ENCODE assay signal across 8 mouse cellular contexts in the genomic region with DNA sequence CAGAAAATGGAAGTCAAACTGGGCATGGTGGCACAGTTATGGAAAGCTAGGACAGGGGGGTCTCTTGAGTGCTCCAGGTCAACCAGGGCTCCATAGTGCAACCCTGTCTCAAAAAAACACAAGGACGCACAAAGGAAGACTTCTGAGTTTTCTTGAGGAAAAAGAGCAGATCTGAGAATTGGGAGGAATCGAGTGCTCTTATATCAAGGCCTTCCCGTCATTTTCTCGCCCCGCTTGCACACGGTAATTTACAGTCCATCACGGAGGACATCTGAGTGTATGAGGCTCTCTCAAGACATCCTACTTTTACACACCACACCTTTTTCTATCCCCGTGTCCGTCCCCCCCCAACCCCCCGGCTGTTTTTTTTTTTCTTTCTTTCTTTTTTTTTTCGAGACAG. TPM values are rescaled to one million over a fixed set of nuclear protein-coding genes. Genes with fewer than 3 reads are reported as not detected.
DNase-seq lines count a peak whose midpoint lies in the region; ATAC-seq and TF ChIP-seq lines count a peak whose summit lies in the region.

No protein-coding gene starts in this region.

- H3K36me3 ChIP-seq in heart, postnatal 0 days (replicated peaks; ENCODE audit: control insufficient read depth, insufficient read depth, low read length): peaks cover 14% of the 10 kb centered on the region; the same call in 1 of the 2 replicates
- peaks cover 0 to 33% of the 10 kb centered on the region in 2 experiments; a peak in 3 of 4 replicates for H3K36me3 ChIP-seq in MEL (ENCODE audit: control insufficient read depth in 1 of 2, insufficient read depth in 2 of 2, low read length in 2 of 2)
- peaks cover 3% of the 10 kb centered on the region; the same call in 1 of the 2 replicates for H3K36me3 ChIP-seq in forebrain, postnatal 0 days (ENCODE audit: insufficient read depth)
- H3K36me3 ChIP-seq in midbrain, embryonic 13.5 days: 0 out of 2 replicates have a peak, but pooled peaks cover 3% of the 10 kb centered on the region

- no peaks in the 10 kb centered on the region for H3K9me3 ChIP-seq in heart, postnatal 0 days (replicated peaks; ENCODE audit: control insufficient read depth, low read length)
- H3K9me3 ChIP-seq in MEL (replicated peaks; ENCODE audit: insufficient read depth, low read length): no peaks in the 10 kb centered on the region
- no peaks in the 10 kb centered on the region for H3K9me3 ChIP-seq in forebrain, postnatal 0 days (ENCODE audit: low read length)
- no peaks in the 10 kb centered on the region for H3K9me3 ChIP-seq in midbrain, embryonic 13.5 days

- peak overlapping the region; percentile 79 for H3K4me2 ChIP-seq in heart, postnatal 0 days (ENCODE audit: low read depth, low read length)
- peak overlapping the region; percentile 66 for H3K4me2 ChIP-seq in forebrain, postnatal 0 days (ENCODE audit: low read depth)
- peak overlapping the region; percentile 81 for H3K4me2 ChIP-seq in midbrain, embryonic 13.5 days (replicated peaks)

- TF ChIP-seq POLR2A in MEL (IDR thresholded peaks at IDR 0.05; ENCODE audit: control insufficient read depth in 1 of 2, insufficient read depth in 1 of 2, low read depth in 1 of 2, low read length in 2 of 2, poor library complexity in 1 of 2): no peak

- peaks cover 6% of the 10 kb centered on the region for H3K4me1 ChIP-seq in heart, postnatal 0 days (ENCODE audit: control insufficient read depth, insufficient read depth)
- H3K4me1 ChIP-seq in MEL (ENCODE audit: control insufficient read depth in 1 of 2, insufficient read depth in 2 of 2, low read length in 2 of 2): peaks cover 7 to 17% of the 10 kb centered on the region in 2 experiments
- no peaks in the 10 kb centered on the region for H3K4me1 ChIP-seq in forebrain, postnatal 0 days (ENCODE audit: insufficient read depth)
- H3K4me1 ChIP-seq in midbrain, embryonic 13.5 days (replicated peaks): peaks cover 11% of the 10 kb centered on the region

- no peak for TF ChIP-seq CTCF in heart, postnatal 0 days (IDR thresholded peaks at IDR 0.05; ENCODE audit: low read depth)
- TF ChIP-seq CTCF in MEL (IDR thresholded peaks at IDR 0.05 in 2 of 3, conservative IDR thresholded peaks at IDR 0.05 in 1 of 3; ENCODE audit: control insufficient read depth in 1 of 3, insufficient read depth in 1 of 3, low read depth in 2 of 3, low read length in 3 of 3, poor library complexity in 1 of 3, severe bottlenecking in 1 of 3): no peak
- no peak for TF ChIP-seq CTCF in forebrain, postnatal 0 days (IDR thresholded peaks at IDR 0.05; ENCODE audit: low read depth)

- peaks cover 24% of the 10 kb centered on the region for H3K79me2 ChIP-seq in MEL (ENCODE audit: control insufficient read depth, insufficient read depth, low read length, poor library complexity)

- no peak for TF ChIP-seq EP300 in heart, postnatal 0 days (IDR thresholded peaks at IDR 0.05; ENCODE audit: low read depth)
- TF ChIP-seq EP300 in MEL (IDR thresholded peaks at IDR 0.05; ENCODE audit: low read depth in 1 of 2, low read length in 2 of 2): no peak

- peak overlapping the region; percentile 94 for H3K9ac ChIP-seq in heart, postnatal 0 days (replicated peaks; ENCODE audit: low read depth, low read length)
- peak overlapping the region; percentile 83 for H3K9ac ChIP-seq in MEL (ENCODE audit: control insufficient read depth, low read depth, low read length, poor library complexity, severe bottlenecking)
- H3K9ac ChIP-seq in forebrain, postnatal 0 days: peak overlapping the region; percentile 94
- H3K9ac ChIP-seq in midbrain, embryonic 13.5 days (replicated peaks): no peak overlapping the region

- WGBS in heart, postnatal 0 days: 58% methylated on average over 11 of the region's 11 CpGs
- 65% methylated on average over 11 of the region's 11 CpGs for WGBS in forebrain, postnatal 0 days
- WGBS in midbrain, embryonic 13.5 days: 71% methylated on average over 11 of the region's 11 CpGs

- no peak overlapping the region; the same call in 1 of the 2 replicates for H3K27ac ChIP-seq in heart, postnatal 0 days (ENCODE audit: low read depth)
- peak overlapping the region; percentile 59 for H3K27ac ChIP-seq in MEL (ENCODE audit: control insufficient read depth, low read depth, low read length)
- no peak overlapping the region for H3K27ac ChIP-seq in forebrain, postnatal 0 days (ENCODE audit: low read depth, low read length)
- peak overlapping the region; percentile 91 for H3K27ac ChIP-seq in midbrain, embryonic 13.5 days

- no peak for TF ChIP-seq RAD21 in MEL (IDR thresholded peaks at IDR 0.05; ENCODE audit: low read depth, low read length)

- ATAC-seq in heart, postnatal 0 days (ENCODE audit: insufficient read depth, low read depth): no peak
- ATAC-seq in forebrain, postnatal 0 days: no peak
- no peak for ATAC-seq in midbrain, embryonic 13.5 days

- DNase-seq in heart, postnatal 0 days (ENCODE audit: low spot score): no peak
- DNase-seq in heart, adult 11 months: no peak
- peak; percentile 64 for DNase-seq in MEL (ENCODE audit: low read depth, low spot score)
- DNase-seq in forebrain, postnatal 0 days: no peak
- no peak for DNase-seq in right cerebral cortex, postnatal 25 days
- no peak for DNase-seq in layer of hippocampus, postnatal 36 days
- DNase-seq in spleen, postnatal 4 days (ENCODE audit: low spot score in 2 of 2): no peak

- no peaks in the 10 kb centered on the region for H3K27me3 ChIP-seq in heart, postnatal 0 days (ENCODE audit: control insufficient read depth, insufficient read depth, low read length)
- peaks cover 0 to 2% of the 10 kb centered on the region in 2 experiments; a peak in 2 of 4 replicates for H3K27me3 ChIP-seq in MEL (ENCODE audit: control insufficient read depth in 1 of 2, insufficient read depth in 2 of 2, low read length in 2 of 2)
- H3K27me3 ChIP-seq in forebrain, postnatal 0 days (ENCODE audit: insufficient read depth, low read length): no peaks in the 10 kb centered on the region
- no peaks in the 10 kb centered on the region for H3K27me3 ChIP-seq in midbrain, embryonic 13.5 days

- peak overlapping the region; percentile 64 for H3K4me3 ChIP-seq in heart, postnatal 0 days (ENCODE audit: low read depth, low read length)
- H3K4me3 ChIP-seq in MEL (ENCODE audit: control insufficient read depth in 1 of 2, insufficient read depth in 1 of 2, low read depth in 2 of 2, low read length in 2 of 2): peak overlapping the region; percentile 57 to 61
- peak overlapping the region; percentile 80 for H3K4me3 ChIP-seq in forebrain, postnatal 0 days (ENCODE audit: low read depth, low read length)
- H3K4me3 ChIP-seq in midbrain, embryonic 13.5 days (replicated peaks): peak overlapping the region; percentile 74

TF ChIP-seq in MEL, 35 proteins besides CTCF, POLR2A, EP300 and RAD21 (continues in another document):
- TF ChIP-seq USF1 (IDR thresholded peaks at IDR 0.05; ENCODE audit: low read depth, low read length) (no peak), RCOR1 (IDR thresholded peaks at IDR 0.05; ENCODE audit: low read depth, low read length) (no peak), ETS1 (IDR thresholded peaks at IDR 0.05; ENCODE audit: low read depth, low read length) (no peak), JUND (IDR thresholded peaks at IDR 0.05; ENCODE audit: low read depth, low read length) (no peak), ZKSCAN1 (IDR thresholded peaks at IDR 0.05; ENCODE audit: low read depth, low read length) (no peak), ELF1 (IDR thresholded peaks at IDR 0.05; ENCODE audit: low read depth, low read length) (no peak), E2F4 (IDR thresholded peaks at IDR 0.05; ENCODE audit: borderline replicate concordance, low read depth, low read length) (no peak), MEF2A (IDR thresholded peaks at IDR 0.05; ENCODE audit: extremely low read depth, insufficient replicate concordance, low read depth, low read length, poor library complexity, severe bottlenecking) (no peak), HCFC1 (IDR thresholded peaks at IDR 0.05; ENCODE audit: low read depth, low read length) (no peak), BHLHE40 (IDR thresholded peaks at IDR 0.05; ENCODE audit: borderline replicate concordance, low read depth, low read length) (no peak)

RNA-seq across cellular contexts. Expression of a gene that starts 0.5 kb away (rescaled TPM):
- total RNA-seq in heart, postnatal 0 days (2014; rRNA removed; ENCODE audit: low replicate concordance): 68.1 and 113 TPM in 2 replicates
- 86.6 and 96.7 TPM in 2 replicates for polyA plus RNA-seq in heart, postnatal 0 days (2015; fragmentation: Nextera tagmentation; extraction: Ambion mirVana)
- 126 and 128 TPM in 2 replicates for total RNA-seq in MEL (2012; rRNA removed)
- 100 to 1,000 TPM in 1 of 2 experiments, not detected in 1; 110 TPM for polyA plus RNA-seq in MEL (2012; ENCODE audit: insufficient read depth in 1 of 2, insufficient read length in 2 of 2, low read depth in 1 of 2, low replicate concordance in 2 of 2, missing spikeins in 1 of 2)
- total RNA-seq in forebrain, postnatal 0 days (2014; rRNA removed): 55.2 and 60.4 TPM in 2 replicates
- polyA plus RNA-seq in forebrain, postnatal 0 days (2015; fragmentation: Nextera tagmentation; extraction: Ambion mirVana): 70.0 and 76.7 TPM in 2 replicates
- polyA plus RNA-seq in midbrain, embryonic 13.5 days (2015; fragmentation: Nextera tagmentation; extraction: Ambion mirVana): 75.3 and 76.9 TPM in 2 replicates
- 10 to 100 TPM; 52.4 to 52.7 TPM for total RNA-seq in layer of hippocampus, postnatal 36 days (2021)

RNA-seq across cellular contexts. Expression of a gene that starts 22.6 kb away (rescaled TPM):
- 60.3 and 82.4 TPM in 2 replicates for total RNA-seq in heart, postnatal 0 days (2014; rRNA removed; ENCODE audit: low replicate concordance)
- polyA plus RNA-seq in heart, postnatal 0 days (2015; fragmentation: Nextera tagmentation; extraction: Ambion mirVana): 26.4 and 30.7 TPM in 2 replicates
- total RNA-seq in MEL (2012; rRNA removed): 191 and 213 TPM in 2 replicates
- polyA plus RNA-seq in MEL (2012; ENCODE audit: insufficient read depth in 1 of 2, insufficient read length in 2 of 2, low read depth in 1 of 2, low replicate concordance in 2 of 2, missing spikeins in 1 of 2): 100 to 1,000 TPM; 290 to 643 TPM
- total RNA-seq in forebrain, postnatal 0 days (2014; rRNA removed): 80.7 and 82.2 TPM in 2 replicates
- 48.2 and 59.3 TPM in 2 replicates for polyA plus RNA-seq in forebrain, postnatal 0 days (2015; fragmentation: Nextera tagmentation; extraction: Ambion mirVana)
- polyA plus RNA-seq in midbrain, embryonic 13.5 days (2015; fragmentation: Nextera tagmentation; extraction: Ambion mirVana): 67.6 and 70.1 TPM in 2 replicates
- 10 to 100 TPM; 38.1 to 39.7 TPM for total RNA-seq in layer of hippocampus, postnatal 36 days (2021)

RNA-seq across cellular contexts. Expression of a gene that starts 42.1 kb away (rescaled TPM):
- 8.4 and 17.1 TPM in 2 replicates for total RNA-seq in heart, postnatal 0 days (2014; rRNA removed; ENCODE audit: low replicate concordance)
- polyA plus RNA-seq in heart, postnatal 0 days (2015; fragmentation: Nextera tagmentation; extraction: Ambion mirVana): 44.7 and 46.0 TPM in 2 replicates
- total RNA-seq in MEL (2012; rRNA removed): 14.3 and 16.2 TPM in 2 replicates
- polyA plus RNA-seq in MEL (2012; ENCODE audit: insufficient read depth in 1 of 2, insufficient read length in 2 of 2, low read depth in 1 of 2, low replicate concordance in 2 of 2, missing spikeins in 1 of 2): 10 to 100 TPM in 1 of 2 experiments, not detected in 1; 78.2 TPM
- total RNA-seq in forebrain, postnatal 0 days (2014; rRNA removed): 13.2 and 18.7 TPM in 2 replicates
- polyA plus RNA-seq in forebrain, postnatal 0 days (2015; fragmentation: Nextera tagmentation; extraction: Ambion mirVana): 26.3 and 36.7 TPM in 2 replicates
- polyA plus RNA-seq in midbrain, embryonic 13.5 days (2015; fragmentation: Nextera tagmentation; extraction: Ambion mirVana): 27.9 and 28.1 TPM in 2 replicates
- 10 to 100 TPM; 20.1 to 24.5 TPM for total RNA-seq in layer of hippocampus, postnatal 36 days (2021)

Comparison
In these comparisons a context has a peak if more than half of its experiments do, and no peak if none do; other contexts are left out.
1. H3K27ac ChIP-seq: peak in MEL (single experiment) and midbrain, embryonic 13.5 days (single experiment); none in heart, postnatal 0 days (single experiment) and forebrain, postnatal 0 days (single experiment).
2. Peak in every context shown above with its lines, with median percentiles within 50 percentile points of each other: H3K4me2 ChIP-seq and H3K4me3 ChIP-seq.